In genomic region chr6:49745301-49745700, GRCm38 (mm10) we compare ENCODE assay signal across 19 mouse cellular contexts.
"Had no signal": no experiment of that assay in that cellular context is flagged by ENCODE, and none has a peak within 500 bp of the region (broad histone marks: within the 10 kb centered on the region; RNA-seq: fewer than 3 reads in every experiment).

No protein-coding gene starts in this region.

- H3K9ac ChIP-seq: liver, postnatal 0 days; lung, embryonic 15.5 days; midbrain, embryonic 13.5 days; midbrain, embryonic 15.5 days; neural tube, embryonic 12.5 days had no signal

- H3K27ac ChIP-seq: lung, embryonic 15.5 days; macrophage; midbrain, embryonic 13.5 days; midbrain, embryonic 15.5 days; neural tube, embryonic 12.5 days had no signal

- H3K4me3 ChIP-seq: lung, embryonic 15.5 days; megakaryocyte, embryonic 14.5 days; midbrain, embryonic 13.5 days; midbrain, embryonic 15.5 days; neural tube, embryonic 12.5 days had no signal

- ATAC-seq: liver, postnatal 0 days; lung, postnatal 0 days; midbrain, embryonic 13.5 days; midbrain, embryonic 15.5 days had no signal

- H3K4me2 ChIP-seq: lung, embryonic 15.5 days; midbrain, embryonic 11.5 days; midbrain, embryonic 13.5 days; midbrain, embryonic 15.5 days; neural tube, embryonic 12.5 days had no signal

- H3K4me1 ChIP-seq: lung, embryonic 15.5 days; midbrain, embryonic 15.5 days; neural tube, embryonic 12.5 days had no signal

- H3K9me3 ChIP-seq: lung, embryonic 15.5 days; midbrain, embryonic 13.5 days; midbrain, embryonic 15.5 days; neural tube, embryonic 12.5 days had no signal

- H3K36me3 ChIP-seq: lung, embryonic 15.5 days; midbrain, embryonic 13.5 days; midbrain, embryonic 15.5 days; neural tube, embryonic 12.5 days had no signal

- H3K27me3 ChIP-seq: lung, embryonic 15.5 days; midbrain, embryonic 13.5 days; midbrain, embryonic 15.5 days; neural tube, embryonic 12.5 days had no signal

- DNase-seq: liver, postnatal 0 days; lung, adult 2 months; lung, postnatal 14 days; lung, postnatal 36 days; right cerebral cortex, adult 18-20 months; right cerebral cortex, postnatal 25 days; right cerebral cortex, postnatal 4 days; spleen, adult 18-20 months; thymus, adult 18-20 months; thymus, postnatal 14 days; thymus, postnatal 36 days had no signal
